Mouse (Mus musculus) right cerebral cortex, postnatal 25 days (tissue): ENCODE results near the gene Smap2.

Experiments
- DNase-seq: peaks from one replicate; pipeline ENCODE4 v3.0.0; 2022

Smap2 gene

DNA sequence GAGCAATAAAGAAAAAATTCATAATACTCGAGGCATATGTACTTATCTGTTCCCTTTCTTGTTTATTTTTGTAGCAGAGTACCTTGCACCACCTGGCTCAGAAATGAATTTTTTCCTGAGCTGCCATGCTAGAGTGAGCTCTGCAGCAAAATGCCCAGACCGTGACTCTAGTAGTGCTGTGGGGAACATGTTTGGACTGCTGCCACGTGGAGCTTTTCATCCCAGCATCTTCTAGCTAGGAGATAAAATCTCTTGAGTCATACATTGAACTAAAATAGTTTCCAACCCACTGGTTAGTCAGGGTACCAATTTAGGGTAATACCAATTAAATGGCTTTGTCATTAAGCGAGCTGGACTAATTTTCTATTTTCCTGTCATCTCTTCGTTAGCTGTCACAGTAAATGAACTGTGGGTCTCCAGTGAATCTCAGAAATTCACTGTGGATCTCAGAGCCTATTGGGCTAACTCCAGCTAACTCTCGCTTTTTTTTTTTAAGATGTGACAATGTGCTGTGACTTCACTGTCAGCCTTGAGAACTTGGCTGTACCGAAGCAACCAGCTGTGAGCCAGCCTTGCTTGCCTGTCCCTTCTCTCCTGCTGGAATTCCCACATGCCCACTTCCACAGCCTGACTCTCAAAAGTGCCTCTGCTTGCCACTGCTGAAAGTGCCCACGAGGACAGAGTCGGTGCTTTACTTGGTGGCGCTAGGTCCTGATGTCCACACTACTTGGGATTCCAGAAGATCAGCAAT is 3.2 kb upstream of the Smap2 start:
- peak; percentile 53 for DNase-seq

DNA sequence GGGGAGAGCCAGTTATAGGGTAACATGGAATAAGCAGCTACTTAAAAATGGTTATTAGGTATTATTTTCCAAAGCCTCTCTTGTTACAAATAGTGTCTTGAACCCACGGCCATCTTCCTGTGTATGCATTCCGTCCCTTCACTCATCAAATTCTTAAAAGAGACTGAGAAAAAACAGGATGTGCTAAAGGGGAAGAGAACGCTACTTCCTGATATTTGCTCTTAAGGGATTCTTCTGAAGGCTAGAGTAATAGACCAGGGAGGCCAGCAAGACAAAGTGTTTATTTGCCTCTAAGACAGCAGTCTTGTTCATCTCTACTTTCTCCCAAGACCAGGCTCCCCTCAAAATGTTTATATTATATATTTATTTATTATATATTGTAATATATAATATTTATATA is 1.2 kb upstream of the Smap2 start:
- no peak for DNase-seq

DNA sequence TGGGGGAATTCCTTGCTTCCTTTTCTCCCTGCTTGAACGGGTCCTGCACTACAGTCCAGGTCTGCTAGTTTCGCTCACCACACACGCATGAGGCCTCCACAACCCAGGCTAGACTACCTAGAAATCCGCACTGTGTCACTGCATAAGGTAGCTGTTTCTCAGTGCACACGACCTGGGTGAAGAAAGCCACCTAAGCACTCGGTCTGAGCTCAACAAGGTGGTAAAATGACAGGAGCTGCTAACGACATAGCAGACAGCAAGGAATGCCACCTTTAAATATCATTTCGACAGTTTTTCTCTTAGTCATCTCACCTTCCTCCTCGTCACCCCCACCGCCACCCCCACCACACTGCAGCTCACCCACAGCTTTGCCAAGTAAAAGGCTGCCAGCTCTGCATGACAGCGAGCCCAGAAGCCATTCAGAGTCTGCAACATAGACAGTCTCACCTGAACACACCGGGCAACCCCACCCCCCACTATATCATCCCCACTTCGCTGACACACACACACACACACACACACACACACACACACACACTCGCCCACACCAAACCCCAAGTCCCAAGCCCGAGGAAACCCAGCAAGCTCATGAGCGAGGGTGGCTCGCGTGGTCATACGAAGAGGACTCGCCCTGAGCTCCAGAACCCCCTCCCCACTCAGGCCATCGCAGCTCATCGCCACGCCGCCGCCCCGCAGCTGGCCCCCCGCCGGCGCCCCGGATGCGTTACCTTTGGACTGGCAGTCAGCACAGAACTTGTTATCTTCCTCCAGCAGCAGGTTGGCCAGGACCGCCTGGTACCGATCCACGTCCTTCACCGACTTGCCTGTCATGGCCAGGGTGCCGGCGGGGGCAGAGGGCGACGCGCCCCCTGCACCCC is 787 bp downstream of the Smap2 start:
- DNase-seq = peak; percentile 43

DNA sequence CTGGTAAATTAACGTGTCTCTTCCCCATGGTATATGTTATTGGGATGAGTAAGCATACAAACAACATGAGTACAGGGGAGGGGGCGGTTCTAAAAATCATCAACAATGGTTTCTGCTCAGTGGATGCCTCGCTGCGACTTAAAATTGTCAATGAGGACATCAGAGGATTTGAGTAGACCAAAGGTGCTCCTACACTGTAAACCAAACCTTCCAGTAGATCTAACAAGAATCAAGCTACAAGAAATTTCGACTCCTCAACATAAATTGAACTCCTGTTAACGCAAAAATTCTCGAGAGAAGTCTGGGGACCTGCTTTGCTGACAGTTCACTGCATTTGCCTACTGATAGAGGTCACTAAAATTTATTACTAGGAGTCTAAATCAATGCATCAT is 1.8 kb downstream of the Smap2 start:
- no peak for DNase-seq

DNA sequence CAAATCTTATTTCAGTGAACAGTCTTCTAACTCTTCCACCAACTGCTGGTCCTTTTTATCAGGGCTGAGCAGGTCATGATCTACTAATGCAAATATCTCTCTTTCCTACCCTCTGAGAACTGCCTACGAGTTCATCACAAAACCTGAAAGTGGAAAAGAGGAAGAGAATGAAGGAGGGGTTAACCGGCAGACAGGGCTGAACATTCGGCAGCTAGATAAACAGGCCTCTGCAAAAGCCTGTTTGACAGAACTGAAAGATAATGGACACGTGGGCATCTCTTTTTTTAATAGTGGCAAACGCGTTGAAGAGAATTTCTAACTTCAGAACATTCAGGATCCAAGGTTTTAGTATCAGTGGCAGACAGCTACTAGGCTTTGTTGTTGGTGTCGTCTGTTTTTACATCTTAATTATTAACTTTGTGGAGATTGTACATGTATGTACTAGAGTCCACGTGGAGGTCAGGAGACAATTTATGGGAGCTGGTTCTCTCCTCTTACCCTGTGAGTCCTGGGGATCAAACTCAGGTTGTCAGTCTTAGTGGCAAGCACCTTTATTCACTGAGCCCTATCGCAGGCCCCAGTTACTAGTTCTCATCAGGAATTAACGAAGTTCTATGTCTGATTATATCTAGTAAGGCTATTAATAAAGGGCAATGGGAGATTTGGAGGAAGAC is 2.3 kb downstream of the Smap2 start:
- DNase-seq = no peak

DNA sequence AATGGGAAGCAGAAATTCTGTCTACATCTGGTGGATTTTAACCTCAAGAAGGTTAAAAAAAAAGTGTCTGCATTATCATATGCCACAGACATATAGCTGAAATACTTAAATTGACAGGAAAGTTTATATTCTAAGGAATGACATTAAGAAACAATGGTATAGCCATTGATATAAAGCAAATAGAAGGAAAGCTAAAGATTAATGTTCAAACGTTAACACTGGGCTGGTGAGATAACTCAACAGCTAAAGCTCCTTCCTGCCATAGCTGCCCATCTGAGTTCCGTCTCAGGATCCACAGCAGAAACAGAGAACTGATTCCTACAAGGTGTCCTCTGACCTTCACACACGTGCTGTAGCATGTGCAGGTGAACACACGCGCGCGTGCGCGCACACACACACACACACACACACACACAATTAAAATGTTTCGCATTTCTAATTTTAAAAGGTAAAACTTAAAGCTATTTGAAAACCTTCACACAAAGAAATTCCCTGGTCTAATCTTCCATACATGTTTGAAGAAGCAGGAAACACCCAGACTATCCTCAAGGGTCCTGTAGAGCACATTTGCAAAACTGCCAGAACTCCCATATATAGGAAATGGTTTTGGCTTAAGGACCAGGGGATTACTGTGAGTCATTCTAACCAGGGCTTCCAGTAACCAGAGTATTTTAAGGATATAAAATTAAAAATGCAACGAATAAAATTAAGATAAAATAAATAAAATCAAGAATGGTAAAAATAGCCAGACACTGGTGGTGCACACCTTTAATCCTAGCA is 6.1 kb downstream of the Smap2 start:
- DNase-seq = no peak

DNA sequence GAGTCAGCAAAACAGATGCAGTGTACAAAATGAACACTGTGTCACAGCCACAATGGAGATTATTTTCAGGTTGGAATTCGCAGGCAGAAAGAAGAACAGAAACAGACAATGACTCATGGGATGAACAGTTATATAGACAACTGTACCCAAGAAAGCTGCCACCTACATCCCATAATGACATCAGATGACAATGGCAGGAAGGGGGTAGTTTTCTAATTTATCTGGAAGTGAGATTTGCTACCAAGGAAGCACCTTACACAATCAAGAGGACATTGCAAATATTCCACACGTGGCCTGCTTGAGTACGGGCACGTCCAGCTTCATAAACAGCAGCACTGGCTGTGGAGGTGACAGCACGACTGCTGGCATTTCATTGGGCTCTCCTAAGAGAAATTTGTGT is 7.9 kb downstream of the Smap2 start:
- peak; percentile 32 for DNase-seq

DNA sequence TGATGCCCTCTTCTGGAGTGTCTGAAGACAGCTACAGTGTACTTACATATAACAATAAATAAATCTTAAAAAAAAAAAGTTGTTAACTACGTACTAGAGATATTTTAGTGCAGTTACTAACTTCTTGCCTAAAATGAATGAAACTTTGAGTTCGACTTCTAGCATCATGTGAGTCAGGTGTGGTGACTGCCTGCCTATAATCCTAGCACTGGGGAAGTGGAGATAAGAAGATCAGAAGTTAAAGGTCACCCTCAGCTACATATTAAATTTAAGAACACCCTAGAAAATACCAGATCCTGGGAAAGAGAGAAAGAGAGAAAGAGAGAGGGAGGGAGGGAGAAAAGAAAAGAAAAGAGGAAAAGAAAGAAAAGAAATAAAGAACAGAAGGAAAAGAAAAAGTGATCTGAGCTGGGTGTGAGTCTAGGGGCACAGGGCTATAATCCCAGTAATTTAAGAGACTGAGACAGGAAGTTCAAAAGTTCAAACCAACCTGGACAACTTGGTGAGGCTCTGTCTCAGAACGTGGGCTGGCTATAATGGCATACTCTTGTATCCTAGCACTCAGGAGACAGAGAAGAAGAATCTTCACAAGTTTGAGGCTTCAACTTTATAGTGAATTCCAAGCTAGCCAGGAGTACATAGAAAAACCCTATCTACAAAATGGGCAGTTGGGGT is 8.8 kb downstream of the Smap2 start:
- DNase-seq = no peak

DNA sequence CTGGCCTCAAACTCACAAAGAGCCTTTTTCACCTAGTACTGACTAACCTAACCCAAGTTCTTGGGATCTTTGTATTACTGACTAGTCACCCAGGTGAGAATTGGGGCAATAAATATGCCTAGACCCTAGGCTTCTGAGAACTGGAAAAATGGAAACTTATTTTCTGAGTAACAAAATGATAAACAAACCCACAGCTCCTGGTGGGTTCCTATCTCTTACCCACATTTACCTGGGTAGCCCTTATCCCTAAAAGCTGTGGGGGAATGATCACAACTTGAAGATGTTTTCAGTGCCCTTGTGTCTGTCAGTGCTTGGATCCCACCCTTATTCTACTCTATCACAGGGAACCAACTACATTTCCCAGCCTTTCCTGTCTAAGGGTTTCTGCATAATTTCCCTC is 10.0 kb downstream of the Smap2 start:
- DNase-seq = no peak

DNA sequence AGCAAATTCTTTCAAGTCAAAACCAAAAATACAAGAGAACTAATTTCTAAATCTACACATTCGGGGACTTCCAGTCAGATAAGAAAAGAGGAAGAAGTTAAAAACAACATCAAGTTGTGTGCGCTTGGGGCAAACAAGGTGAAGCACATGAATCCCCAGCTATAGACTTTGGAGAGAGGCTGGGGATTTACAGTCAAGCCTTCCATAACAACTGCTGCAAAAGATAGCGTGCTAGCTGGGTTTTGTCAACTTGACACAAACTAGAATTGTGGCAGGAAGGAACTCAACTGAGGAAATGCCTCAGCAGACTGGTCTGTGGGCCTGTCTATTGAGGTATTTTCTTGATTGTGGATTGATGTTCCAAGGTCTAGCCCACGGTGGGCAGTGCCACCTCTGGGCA is 12.4 kb downstream of the Smap2 start:
- no peak for DNase-seq

DNA sequence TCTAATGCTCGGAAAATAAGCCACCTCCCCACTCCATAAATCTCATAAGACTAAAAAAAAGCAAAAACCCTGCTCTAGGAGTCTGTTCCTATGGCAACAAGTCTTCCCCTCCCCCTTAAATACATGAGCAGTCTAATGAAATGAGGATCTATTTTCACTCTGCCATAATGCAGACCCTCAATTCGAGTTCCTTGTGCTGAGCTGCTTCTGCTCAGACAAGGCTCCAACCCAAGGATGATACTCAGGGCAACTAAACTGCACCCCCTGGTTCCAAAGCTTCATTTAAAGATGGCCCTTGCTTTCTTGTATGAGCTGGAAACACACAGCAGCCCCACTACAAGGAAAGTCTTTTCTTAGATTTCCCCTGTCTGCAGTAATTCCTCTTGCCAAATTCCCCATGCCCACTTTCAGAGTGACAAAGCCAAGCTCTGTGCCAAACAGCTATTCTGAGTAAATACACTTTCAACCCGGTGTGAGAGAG is 13.4 kb downstream of the Smap2 start:
- DNase-seq = no peak

DNA sequence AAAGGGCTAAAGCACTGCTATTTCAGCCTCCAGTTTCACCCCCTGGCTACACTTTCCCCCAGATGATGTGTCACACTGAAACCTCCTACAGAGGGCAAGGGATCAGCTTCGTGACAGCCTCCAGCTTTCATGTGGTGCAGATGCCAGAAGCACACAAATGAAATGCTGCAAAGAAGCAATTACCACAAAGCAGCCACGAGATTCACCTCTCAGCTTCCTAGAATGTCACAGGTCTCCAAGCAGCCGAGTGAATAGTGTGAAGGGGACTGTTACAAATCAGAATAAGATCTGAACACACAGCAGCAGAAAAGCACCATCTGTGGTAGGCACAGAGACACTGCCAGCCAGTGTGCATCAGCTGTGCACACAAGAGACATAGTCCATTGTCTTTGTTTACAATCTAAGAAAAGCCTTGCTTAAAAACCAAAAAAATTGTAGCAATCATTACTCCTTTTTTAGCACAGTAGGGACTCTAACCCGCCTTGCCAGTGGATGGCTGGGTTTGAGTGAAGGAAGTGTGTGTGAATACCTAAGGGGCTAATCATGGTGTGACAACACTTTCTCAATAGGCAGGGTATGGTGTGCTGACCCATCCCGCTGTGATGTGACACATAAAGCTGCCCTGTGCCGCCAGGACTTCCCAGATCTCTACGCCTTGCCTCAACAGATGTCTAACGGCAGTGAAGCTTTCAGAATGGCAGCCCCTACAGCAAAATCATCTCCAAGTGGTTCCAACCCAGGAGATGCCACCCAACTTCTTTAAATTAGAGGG is 14.5 kb downstream of the Smap2 start:
- DNase-seq = no peak

DNA sequence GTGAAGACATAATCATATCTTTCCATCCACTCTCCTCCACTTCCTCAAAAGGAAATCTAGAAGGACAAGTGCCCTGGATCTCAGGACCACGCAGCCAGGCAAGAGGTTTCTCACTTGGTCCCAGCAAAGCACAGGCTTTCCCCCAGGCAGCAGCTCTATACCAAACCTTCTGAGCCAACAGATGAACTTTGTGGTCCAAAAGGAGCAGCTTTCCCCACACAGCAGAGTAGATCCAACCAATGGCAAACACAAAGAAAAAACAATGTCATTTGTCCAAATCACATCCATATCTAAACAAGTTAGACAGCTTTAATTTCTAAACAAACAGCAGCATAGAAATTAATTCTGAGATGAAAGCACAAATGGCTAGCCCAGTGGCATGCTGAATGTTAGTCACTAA is 15.4 kb downstream of the Smap2 start:
- DNase-seq = no peak

DNA sequence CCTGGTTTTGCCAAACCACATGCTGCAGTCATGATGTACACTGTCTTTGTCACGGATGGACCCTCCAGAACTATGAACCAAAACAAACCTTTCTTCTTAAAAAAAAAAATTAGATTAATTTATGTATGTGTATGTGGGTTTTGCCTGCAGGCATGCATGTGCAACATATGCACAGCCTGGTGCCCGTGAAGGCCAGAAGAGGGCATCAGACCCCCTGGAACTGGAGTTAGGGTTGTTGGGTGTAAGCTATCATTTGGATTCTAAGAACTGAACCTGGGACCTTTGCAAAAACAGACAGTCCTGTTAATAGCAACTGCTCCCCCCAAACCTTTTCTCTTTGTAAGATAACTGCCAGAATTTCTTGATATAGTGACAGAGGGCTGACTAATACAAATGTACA is 16.0 kb downstream of the Smap2 start:
- DNase-seq = no peak

DNA sequence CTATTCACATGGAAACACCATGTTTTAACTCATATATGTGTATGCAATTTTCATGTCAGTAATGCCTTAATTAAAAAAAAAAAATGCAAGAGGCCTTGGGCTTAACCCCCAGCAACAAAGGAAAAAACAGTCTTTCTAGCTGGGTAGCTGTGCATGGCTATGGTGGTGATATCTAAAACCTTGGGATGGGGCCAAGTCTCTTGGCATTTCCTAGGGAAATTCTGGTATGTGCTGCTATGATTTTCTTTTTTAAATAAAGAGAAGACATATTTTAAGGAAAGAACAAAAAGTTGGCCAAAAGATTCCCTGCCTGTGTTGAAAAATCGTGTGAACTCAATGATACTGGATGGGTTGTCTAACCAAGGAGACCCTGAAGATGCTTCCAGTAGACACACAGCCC is 21.1 kb downstream of the Smap2 start:
- DNase-seq = no peak

DNA sequence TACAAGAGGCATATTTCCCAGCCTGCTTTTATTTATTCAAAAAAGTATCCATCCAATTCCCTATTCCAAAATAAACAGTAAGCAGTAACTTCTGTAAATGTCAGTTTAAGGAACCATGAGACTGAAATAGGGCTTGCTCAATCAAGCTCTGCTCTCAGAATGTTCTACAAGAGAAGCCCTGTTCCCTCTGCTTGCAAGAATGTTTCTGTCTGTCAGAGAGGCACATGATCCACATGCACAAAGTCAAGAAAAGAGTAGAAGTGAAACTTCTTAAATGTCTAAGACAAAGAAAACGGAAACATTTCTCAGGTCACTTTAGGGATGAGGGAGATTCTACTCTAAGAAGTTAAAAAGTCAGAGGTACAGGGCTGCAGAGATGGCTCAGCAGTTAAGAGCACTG is 24.0 kb downstream of the Smap2 start:
- no peak for DNase-seq

DNA sequence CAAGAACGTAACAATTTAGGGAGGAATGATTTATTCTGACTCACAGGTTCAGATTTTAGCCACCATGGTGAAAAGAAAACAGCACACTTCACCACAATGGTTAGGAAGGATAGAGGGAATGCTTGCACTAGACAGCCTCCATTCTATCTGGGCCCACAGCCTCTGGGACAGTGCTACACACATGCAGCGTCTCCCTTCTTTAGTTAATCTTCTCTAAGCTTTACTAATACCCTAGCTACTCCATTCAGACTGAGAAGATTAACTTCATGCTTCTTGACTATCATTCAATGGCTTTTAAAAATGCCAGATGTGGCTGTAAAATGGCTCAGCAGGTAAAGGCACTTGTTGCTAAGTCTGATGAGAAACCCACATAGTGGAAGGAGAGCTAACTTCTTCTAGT is 24.8 kb downstream of the Smap2 start:
- no peak for DNase-seq

DNA sequence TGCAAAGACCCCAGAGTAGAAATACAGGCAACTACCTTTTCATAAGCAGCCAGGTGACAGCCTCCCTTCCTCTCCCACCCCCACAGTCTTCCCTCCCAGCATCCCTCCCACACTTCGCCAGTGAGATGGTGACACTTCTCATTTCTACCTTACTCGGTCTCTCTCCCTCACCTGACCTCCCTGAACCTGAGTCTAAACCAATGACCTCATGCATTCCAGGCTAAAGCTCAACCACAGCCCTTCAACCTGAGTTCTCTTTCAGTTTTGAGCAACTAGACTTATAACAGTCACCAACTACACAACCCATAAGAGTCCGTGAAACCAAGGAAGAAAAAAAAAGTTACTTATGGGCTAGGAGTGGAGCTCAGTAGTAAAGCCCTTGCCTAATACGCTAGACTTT is 29.7 kb downstream of the Smap2 start:
- DNase-seq = no peak

DNA sequence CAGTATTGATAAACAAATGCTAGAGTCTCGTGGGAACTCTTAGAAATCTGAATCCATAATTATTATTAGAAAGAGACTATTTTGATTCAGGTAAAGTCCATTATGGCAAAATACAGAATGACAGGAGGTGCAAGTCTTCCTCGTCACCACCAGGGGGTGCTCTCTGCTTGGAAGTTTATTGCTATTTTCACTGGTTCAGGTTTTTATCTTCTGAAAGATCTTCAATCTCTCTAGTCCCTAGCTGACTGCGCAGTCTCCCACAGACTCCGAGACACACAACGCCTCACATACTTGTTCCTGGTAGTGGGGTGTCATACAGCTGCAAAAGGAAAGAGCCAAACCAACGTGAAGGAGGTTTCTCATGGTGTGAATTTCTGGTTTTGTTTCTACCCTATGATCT is 30.6 kb downstream of the Smap2 start:
- no peak for DNase-seq

DNA sequence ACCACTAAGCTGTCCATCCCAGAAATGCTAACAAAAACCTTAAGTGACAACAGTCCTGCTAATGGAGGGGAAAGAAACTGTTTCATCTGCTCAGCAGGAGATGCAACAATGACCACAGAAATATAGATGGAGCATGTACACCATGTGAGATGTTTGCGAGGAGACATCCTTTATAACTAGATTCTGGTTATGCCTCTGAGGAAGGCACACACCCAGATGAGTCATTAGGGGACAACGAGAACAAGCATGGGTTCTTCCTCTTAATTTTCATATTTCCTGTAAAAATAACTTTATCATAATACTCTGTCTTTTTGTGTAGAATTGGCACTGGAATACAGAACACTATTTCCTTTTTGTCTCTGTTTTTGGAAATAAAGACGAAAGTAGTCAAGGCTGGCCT is 38.8 kb downstream of the Smap2 start:
- no peak for DNase-seq

DNA sequence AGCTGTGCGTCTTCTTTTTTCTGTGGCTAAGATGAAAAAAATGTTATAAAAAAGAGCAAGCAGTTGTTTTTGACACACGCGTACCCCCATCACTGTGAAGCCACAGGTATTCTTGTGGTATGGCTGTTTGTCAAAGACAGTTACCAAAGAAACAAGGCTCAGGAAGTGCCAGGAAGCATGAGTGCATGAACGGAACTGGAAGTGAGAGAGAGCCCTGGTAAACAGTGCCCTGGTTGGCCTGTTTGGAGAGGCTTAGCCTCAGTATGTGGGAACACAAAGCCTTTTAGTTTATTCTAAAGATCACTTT is 41.7 kb downstream of the Smap2 start:
- no peak for DNase-seq
